Mouse (Mus musculus) NIH3T3 (cell line): ENCODE data around the gene Abca8b.
"Not testable (repeated sequence)": the region's sequence is repeated elsewhere in the genome, so short reads cannot be mapped to it uniquely, and the experiment has no call there.

Experiments used
- DNase-seq: peaks from one replicate; pipeline ENCODE4 v3.0.0-alpha.2; 2012; ENCODE audit warnings: low read depth

The Abca8b gene

DNA sequence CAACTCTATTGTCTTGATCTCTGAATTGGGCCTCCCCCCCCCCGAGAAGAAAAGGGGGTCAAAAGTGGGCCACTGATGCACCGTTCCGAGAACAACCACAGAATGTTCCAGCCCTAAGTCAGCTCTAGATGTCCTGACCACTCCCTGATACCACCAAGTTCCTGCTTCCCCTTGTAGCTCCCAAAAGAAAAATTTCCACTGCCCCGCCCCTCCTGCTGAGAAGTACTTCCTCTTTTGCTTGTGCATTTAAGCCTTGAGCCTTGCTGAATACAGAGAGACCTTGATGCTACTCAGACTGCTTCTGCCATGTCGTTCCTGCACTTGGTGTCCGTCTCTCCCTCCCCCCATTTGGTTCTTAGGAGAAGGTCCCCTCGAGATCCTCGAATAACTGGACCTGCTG, 82.5 kb downstream of the Abca8b start:
- DNase-seq: not testable (repeated sequence)

DNA sequence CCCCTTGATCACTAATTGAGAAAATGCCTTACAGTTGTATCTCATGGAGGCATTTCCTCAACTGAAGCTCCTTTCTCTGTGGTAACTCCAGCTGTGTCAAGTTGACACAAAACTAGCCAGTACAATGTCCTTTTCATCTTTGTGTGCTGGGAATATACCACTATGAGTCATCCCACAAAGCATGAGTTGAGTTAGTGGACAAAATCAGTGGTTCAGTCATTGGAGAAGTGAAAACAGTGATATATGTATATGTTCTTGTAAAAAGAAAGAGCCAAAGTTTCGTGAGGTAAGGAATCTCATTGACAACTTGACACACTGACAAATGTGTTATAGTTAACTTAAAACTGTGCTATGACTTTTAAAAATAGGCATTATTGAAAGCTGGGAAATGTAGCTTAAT, 83.5 kb downstream of the Abca8b start:
- not testable (repeated sequence) for DNase-seq

DNA sequence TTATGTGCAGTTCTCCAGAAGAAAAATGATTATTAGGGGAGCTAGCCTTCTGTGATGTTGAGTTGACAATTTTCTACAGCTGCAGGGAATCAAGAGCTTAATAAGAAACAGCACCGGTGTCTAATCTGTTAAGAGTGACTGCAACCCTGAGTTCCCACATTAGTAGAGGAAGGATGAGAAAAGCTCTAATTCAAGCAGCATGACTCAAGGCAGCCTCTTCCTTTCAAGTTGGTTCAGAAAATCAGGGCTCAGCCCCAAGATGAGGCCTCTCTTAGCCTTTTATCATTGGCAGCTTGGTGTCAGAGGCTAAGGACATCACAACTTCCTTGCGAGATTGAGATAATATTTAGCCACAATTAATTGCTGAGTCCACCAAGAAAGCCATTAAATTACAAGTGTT, 85.8 kb downstream of the Abca8b start:
- DNase-seq: no peak

DNA sequence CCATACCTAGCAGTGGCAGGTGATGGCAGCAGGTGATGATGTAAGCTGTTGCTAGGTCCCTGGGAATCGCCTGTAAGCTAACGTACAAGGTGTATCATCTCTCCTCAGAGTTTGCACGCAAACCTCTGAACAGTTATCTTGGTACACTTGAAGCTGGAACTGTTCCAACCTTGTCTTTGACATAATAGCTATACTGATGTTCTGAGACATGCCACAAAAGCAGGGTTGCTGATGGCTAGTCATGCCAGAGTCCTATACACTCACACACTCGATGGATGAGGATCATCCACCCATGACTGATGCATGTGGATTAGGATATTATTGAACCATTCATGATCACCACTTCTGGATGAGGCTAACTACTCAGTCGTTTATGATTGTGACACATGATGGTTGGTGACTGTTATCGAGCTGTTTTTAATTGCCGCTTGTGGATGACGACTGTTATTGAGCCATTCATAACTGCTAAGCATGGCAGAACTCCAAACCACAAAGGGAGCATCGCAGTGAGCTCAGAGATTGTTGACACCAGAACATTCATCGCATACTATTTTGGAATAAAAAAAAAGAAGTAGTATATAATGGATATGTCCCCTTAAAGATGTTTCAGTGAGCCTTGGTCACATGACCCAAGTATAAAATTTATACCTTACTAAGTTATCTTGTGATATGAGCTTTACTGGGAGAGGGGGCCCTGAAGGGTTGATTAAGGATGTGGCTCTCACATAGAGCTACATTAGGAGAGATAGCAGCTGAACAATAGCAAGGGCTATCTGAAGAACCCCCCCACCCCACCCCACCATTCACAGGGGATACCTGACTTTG, 87.2 kb downstream of the Abca8b start:
- DNase-seq: peak; percentile 31

DNA sequence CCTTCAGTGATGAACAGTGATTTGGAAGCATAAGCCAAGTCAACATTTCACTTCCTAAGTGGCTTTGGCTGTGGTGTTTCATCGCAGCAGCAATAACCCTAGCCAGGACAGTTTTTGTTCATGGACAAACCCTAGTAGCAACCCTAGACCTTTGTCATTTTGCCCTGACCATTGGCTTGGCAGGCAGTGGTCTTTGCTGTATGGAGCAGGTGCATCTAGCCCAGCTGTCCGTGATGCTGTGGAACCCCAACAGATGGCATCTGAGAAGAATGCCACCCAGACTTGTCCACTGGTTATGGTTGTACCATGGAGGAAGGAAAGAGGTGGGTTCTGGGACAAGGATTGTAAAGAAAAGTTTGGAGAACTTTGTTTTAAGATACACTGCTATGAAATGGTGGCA, 88.1 kb downstream of the Abca8b start:
- DNase-seq: no peak

DNA sequence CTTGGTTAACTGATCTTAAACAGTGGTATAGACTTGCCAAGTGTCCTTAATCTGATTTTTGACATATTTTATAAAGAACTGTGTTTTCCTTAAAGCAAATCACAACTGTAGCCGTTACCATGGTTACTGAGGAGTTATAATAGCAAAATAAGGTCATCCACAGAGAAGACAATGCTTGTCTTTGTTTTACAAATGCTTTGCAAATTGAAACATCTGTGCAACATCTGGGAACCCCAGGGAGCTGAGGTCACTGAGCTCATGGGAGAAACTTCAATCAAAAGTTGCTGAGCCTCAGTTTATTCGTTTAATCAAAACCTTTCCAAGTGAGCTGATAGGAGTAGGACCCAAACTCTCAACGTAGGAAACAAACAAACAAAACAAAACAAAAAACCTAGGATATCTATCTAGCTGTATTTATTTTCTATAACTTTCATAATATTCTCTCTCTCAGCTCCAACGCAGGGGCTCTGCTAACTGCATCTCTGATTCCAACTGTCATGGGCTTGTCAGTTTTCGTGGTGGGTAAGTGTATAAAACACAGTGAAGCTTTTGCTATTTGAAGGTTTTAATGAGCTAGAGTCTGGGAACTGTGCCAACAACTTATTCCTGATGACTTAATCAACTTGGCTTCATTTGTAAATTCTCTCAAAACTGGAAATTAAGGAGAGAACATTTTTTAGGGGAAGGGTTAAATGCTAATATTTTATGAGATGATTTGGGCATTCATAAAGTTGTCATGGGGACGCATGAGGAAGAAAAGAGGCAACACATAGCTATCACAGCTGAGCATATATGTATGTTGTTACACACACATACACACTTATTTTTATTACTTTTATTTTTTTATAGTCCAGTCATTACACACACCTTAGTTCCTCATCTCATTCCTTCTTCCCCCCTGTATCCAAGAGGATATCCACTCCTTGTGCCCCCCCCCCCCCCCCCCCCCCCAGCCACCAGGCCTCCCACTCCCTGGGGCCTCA, 92.7 kb downstream of the Abca8b start:
- DNase-seq: peak; percentile 64

DNA sequence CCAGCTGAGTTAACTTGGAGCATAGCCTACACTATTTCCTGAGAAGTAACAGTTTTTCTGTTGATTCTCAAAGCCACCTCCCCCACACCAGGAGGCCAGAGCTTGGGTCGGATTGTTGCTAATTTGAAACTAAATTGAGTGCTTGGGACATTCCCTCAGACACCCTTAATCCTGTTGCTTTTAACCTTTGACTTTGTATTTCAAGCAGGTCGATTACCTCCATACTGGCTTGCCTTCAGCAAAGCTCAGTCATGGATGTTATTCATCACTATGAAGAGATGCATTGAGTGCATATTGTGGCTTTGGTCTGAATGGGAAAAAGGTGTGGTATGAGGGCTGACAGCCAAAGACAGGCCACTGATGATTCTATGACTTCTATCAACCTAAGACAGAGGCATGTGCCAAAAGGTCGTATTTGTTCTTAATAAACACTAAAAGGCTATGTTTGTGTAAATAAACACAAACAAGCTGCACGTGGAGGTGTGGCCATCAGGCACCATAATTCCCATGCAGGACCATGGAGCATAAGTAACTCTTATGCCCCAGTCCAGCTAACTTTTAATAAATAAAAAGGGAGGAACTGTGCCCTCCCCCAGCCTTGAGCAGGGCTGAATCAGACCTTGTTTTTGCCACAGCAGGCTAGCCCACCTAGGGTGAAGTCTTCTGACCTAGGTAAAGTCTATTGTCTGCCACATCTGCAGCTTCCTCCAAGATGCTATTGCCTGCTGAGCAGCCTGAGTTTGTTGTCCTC, 95.0 kb downstream of the Abca8b start:
- no peak for DNase-seq

DNA sequence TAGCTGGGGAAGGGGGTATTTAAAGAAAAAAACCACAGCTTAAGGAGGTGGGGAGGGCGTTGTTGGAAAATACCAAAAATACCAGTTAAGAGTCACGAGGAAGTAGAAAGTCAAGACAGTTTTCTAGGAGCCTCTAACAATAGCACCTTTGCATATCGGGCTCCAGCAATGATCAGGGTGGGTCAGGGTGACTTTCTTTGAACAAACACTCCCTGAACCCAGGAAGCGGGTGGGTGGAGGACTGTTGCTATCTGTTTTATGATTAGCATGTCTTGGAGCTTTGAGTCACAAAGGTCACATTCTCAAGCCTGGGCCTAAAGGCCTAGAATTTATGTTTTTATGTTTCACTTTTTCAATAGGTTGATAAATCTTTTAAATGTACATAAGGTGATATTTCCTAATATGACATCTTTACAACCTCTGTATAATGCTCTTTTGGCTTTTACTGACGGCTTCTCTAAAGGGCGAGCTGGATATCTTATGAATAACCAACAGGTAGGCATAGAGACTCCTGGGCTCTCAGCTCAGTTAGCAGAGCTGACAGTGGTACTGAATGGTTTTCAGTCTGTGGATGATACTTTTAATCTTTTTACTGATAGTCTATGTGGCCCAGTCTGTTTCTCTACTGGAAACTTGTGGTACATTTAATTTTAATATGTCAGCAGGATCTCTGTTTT, 96.7 kb downstream of the Abca8b start:
- DNase-seq: no peak

DNA sequence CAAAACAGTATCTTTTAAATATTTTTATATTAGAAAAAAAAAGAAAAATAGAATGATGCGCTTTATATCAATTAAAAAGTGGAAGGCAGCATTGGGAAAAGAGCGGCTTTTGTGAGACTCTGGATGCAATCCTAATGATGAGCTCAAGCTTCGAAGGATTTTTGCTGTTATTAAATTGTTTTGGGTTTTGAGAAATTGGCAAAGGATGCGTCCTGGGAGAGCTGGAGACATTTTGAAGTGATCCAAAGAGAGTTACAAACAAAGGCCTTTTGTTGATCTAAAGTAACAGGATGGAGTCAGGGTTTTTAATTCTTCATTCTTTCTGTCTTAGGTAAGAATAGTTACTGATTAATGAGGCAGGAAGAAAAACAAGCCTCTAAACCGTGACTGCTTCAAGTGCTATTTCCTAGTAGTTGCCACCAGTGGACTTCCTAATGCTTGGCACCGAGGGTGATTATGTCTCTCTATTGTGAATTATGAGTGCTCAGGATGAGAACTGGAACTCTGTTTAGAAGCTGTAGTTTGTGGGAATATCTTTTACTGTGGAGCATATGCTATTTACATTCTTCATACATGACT, 99.6 kb downstream of the Abca8b start:
- no peak for DNase-seq

DNA sequence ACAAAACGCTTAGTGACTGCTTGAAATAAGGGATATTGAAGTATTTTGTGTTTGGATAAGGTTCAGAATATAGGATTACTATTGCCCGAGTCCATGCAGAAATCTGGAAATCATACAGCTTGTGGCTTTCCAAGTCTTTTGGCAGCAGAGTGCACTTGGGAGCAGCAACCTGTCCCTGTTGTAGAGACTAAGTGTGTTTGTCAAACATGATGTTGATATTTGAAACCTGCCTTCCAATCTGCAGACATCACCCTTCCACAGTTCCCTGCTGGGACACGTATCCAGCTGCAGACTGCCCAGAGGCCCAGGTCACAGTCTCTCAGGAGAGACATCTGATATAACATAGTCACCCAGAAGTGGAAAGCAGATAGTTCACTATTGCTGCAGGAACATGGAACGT, 100.1 kb downstream of the Abca8b start:
- DNase-seq: no peak

DNA sequence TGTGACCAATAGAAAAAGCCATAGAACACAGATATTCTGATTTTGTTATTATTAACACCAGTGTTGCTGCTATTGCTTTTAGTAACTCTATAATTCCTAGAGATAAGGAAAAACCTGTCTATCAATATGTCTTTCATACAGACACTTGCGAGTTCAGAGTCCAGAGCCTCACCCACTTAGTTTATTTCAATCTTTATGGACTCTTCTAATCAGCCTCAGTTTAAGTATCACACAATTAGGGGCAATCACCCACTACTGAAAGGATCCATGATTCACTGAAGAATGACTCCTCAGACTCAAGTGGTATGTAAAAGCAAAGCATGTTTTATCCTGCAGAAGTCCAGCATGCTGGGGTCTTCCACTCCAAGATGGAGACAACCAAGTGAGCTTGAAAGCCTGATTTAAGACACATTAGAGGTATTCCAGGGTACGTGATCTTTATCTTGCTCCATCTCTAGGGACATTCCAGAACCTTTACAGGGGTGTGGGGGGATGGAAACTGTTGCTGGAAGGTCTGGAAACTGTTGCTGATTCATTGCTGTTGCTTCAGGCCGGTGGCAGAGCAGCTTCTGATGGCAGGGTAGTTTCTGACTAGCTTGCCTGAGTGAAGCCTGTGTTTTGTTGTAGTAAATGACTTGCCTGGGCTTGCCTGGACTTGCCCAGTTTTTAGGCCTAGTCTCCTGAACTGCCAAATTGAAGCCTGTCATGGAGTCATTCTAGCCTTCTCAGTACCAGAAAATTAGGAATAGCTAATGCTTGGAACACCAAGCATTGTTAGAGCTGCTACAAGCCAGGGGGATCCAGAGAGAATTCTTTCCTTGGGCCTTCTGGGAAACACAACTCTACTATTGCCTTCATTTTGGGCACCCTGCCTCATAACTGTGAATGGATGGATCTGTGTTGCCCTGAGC, 101.5 kb downstream of the Abca8b start:
- DNase-seq: no peak

DNA sequence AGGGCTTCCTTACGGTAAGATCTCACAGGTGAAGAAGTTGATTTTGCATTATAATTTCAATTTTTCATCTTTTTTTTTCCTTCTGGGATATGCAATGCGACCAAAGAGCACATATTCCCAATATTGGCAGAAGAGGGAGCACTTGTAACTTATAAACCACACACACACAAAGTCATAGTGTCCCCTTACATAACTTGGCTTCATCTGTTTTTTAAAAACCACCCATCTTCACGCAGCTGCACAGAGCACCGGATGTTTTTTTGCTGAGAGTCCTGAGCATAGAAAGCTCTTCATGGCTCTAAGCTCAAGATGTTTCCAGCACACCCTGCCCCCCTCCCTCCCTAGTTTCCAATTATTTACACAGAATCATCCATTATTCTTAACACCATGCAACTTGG, 103.7 kb downstream of the Abca8b start:
- peak; percentile 55 for DNase-seq

DNA sequence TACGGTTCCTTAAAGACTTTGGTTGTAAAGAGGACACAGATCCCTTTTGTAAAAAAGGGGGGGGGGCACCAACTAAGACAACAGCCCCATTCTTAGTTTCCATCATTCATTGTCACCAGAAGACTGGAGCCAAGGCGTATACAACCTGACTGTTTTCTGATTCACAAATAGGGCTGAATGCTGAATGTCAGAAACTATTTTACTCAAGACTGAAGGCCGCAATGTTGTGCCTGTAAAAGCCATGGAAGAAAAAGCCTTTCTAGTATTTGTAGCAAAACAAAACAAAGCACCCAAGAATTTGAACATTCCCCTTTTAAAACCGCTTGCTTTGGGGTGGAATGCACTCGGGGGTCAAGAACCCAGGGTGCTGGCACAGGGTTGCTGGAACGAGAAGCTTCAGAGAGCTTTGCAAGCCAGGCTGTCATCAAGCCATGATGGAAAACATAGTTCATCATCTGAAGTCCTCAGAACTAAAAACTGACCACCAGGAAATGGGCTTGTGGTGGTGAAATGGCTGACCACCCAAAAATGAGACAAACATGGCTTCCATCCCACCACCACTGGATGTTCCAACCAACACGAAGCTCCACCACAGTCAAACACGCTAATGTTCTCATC, 104.2 kb downstream of the Abca8b start:
- no peak for DNase-seq

DNA sequence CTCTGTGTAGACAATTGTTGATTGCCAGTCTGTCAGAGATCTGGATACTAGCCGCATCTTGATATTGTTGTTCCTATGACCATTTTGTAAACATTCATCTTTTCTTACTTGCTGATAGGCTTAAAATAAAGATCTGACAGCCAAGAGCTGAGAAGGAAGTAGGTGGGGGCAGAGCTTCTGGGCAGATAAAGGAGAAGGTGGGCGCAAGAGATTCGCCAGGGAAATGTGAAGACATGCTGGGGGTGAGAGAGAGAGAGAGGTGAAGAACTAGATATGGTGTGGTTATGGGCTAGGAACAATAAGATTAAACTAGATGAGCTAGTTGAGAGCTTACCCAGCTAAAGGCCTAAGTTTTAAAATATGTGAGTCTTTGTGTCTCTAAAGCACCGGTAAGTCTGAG, 106.0 kb downstream of the Abca8b start:
- DNase-seq: no peak

DNA sequence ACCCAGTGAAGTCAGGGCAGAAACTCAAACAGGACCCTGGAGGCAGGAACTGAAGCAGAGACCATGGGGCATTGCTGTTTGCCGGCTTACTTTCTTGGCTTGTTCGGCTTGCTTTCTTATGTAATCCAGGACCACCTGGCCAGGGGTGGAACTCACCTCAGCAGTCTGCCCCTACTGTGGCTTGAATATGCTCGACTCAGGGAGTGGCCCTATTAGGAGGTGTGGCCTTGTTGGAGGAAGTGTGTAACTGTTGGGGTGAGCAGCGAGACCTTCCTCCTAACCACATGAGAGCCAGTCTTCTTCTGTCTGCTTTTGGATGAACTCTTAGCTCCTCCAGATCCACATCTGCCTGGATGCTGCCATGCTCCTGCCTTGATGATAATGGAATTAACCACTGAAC, 108.9 kb downstream of the Abca8b start:
- no peak for DNase-seq

DNA sequence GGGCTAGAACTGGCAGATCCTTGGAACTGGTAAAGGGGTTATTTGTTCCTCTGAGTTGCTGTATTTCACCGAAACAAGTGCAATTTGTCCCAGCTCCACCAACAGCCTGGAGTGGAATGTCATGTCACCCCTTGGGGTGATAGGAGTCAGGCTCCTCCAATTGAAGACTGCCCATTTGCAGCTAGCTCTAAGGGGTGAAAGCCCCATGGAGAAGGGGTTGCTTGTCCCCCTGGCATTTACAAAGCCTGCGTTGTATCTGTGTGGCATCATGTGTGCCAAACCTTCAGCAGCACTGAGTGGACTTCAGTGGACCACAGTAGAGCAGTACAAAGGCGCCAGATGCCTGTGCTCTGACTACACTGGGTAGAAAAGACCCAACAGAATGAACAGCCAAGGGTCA, 110.1 kb downstream of the Abca8b start:
- DNase-seq: no peak

DNA sequence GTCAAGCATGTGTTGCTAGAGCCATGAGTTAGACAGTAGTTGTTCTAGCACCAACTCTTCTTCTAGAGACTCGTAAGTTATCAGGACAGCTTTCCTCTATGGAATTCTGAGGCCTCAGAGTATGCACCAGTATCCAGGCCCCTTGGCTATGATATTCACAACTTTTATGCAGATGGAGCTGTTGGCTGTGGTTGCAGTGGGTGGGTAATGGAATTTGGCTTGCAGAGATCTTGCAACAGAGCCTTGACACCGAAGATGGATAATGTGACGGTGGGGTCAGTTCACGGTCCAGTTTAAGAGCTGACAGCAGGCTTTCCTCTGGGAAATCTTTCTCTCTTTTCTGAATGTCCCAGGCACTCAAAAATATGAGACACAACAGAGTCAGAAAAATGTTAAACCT, 110.8 kb downstream of the Abca8b start:
- peak; percentile 59 for DNase-seq

DNA sequence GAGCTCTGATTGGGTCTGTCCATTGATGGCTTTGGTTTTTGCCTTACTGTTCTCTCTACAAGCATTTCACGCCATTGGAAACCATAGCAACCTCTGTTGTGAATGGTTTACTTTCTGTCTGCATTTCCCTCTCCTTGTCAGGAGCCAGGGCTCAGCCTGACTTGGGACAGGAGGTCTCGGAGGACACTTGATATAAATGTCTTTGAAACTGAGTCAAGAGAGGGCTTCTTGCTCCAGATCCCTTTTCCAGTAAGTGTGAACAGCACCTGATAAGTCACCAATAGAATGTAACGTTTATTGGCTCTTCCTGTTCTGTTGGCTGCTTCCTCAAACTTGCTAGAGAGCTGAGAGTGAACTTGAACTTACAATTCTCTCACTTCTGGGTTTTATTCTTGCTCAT, 111.5 kb downstream of the Abca8b start:
- DNase-seq: no peak
